Mouse (Mus musculus) spleen, adult 2 months (tissue): ENCODE measurements at regions not wholly inside any gene's neighbourhood (a gene's known extent, or its start where the extent isn't known, plus 50 kb on each side); places are given as distances from the start of the nearest gene placed in this dataset.

Experiments
- DNase-seq, 2 experiments: peaks; one replicate each; pipeline versions ENCODE4 v3.0.0 to v3.0.0-alpha.2; 2012 to 2021; ENCODE audit warnings: low spot score in 2 of 2, low read depth in 1 of 2
- H3K27ac ChIP-seq: fragments of 200-500 bp; 2 replicates; pipeline ENCODE4 v1.5.1; 2012; ENCODE audit warnings: low read length, inconsistent platforms; ENCODE audit not compliant: insufficient read depth
- H3K27me3 ChIP-seq: fragments of 200-500 bp; 2 replicates; pipeline ENCODE4 v1.6.1; 2012; ENCODE audit warnings: mild to moderate bottlenecking, moderate library complexity, low read length, inconsistent platforms; ENCODE audit not compliant: control insufficient read depth, insufficient read depth
- H3K36me3 ChIP-seq: fragments of 200-500 bp; 2 replicates; pipeline ENCODE4 v1.6.1; 2012; ENCODE audit warnings: mild to moderate bottlenecking, low read length, inconsistent platforms; ENCODE audit not compliant: control insufficient read depth, insufficient read depth
- H3K4me1 ChIP-seq: fragments of 200-500 bp; 2 replicates; pipeline ENCODE4 v1.6.1; 2011; ENCODE audit warnings: inconsistent platforms; ENCODE audit not compliant: control insufficient read depth, insufficient read depth, insufficient read length
- H3K4me3 ChIP-seq: fragments of 200-500 bp; 2 replicates; pipeline ENCODE4 v1.5.1; 2011; ENCODE audit warnings: mild to moderate bottlenecking, inconsistent platforms; ENCODE audit not compliant: insufficient read depth, insufficient read length; ENCODE audit errors: extremely low read depth
- CTCF ChIP-seq: fragments of 200-500 bp; IDR thresholded peaks from 2 replicates; pipeline ENCODE4 v1.5.1; 2011; ENCODE audit warnings: mild to moderate bottlenecking, inconsistent platforms; ENCODE audit not compliant: insufficient read depth, insufficient read length, insufficient replicate concordance; ENCODE audit errors: extremely low read depth
- POLR2A ChIP-seq: fragments of 200-500 bp; IDR thresholded peaks from 2 replicates; pipeline ENCODE4 v1.6.1; 2011; ENCODE audit warnings: low read depth, low read length, inconsistent platforms
- WGBS: fragments of 180-500 bp; shearing (Covaris S2); methylation state at CpG from one replicate; pipeline ENCODE4 v1.1.7; 2018; 5-methylcytosine and 5-hydroxymethylcytosine counted together

- no peaks in the 10 kb centered on the region for H3K4me1 ChIP-seq
- H3K27ac ChIP-seq = no peak overlapping the region
- WGBS = 80% methylated on average over 2 of the region's 2 CpGs
- no peak overlapping the region for H3K4me3 ChIP-seq
- no peak for DNase-seq
- H3K27me3 ChIP-seq = no peaks in the 10 kb centered on the region
- no peaks in the 10 kb centered on the region for H3K36me3 ChIP-seq
- no peak for TF ChIP-seq POLR2A
- no peak for TF ChIP-seq CTCF
These were observed 828.1 kb upstream of the Alcam start for GRCm38 (mm10) chr16:53282014-53282413.

- H3K36me3 ChIP-seq = no peaks in the 10 kb centered on the region
- H3K27me3 ChIP-seq = no peaks in the 10 kb centered on the region
- no peaks in the 10 kb centered on the region for H3K4me1 ChIP-seq
- 13% methylated on average over 3 of the region's 3 CpGs for WGBS
- DNase-seq = peak; percentile 1 to 38
- no peak overlapping the region for H3K27ac ChIP-seq
- no peak overlapping the region for H3K4me3 ChIP-seq
- no peak for TF ChIP-seq CTCF
- TF ChIP-seq POLR2A = no peak
These were observed 812.2 kb upstream of the Alcam start for GRCm38 (mm10) chr16:53266116-53266515.

GRCm38 (mm10) chr16:53245365-53245764 is 791.5 kb upstream of the Alcam start:
- no peak for DNase-seq

GRCm38 (mm10) chr16:53242126-53242537 is 788.3 kb upstream of the Alcam start:
- DNase-seq = no peak
- TF ChIP-seq CTCF = no peak
- no peak for TF ChIP-seq POLR2A
- H3K27me3 ChIP-seq = no peaks in the 10 kb centered on the region
- whole genome bisulfite sequencing = 91% methylated on average over 3 of the region's 3 CpGs
- no peaks in the 10 kb centered on the region for H3K4me1 ChIP-seq
- H3K27ac ChIP-seq = no peak overlapping the region
- no peak overlapping the region for H3K4me3 ChIP-seq
- no peaks in the 10 kb centered on the region for H3K36me3 ChIP-seq

More at GRCm38 (mm10) chr16:53245365-53245764, 791.5 kb upstream of the Alcam start:
- 81% methylated on average over 1 of the region's 1 CpGs for WGBS
- H3K4me3 ChIP-seq = no peak overlapping the region
- no peaks in the 10 kb centered on the region for H3K4me1 ChIP-seq
- H3K27ac ChIP-seq = no peak overlapping the region
- no peaks in the 10 kb centered on the region for H3K27me3 ChIP-seq
- no peaks in the 10 kb centered on the region for H3K36me3 ChIP-seq
- TF ChIP-seq CTCF = no peak
- TF ChIP-seq POLR2A = no peak

- Histone ChIP-seq H3K4me3 (no peak overlapping the region), H3K36me3 (no peaks in the 10 kb centered on the region), H3K27ac (no peak overlapping the region), H3K4me1 (no peaks in the 10 kb centered on the region), H3K27me3 (no peaks in the 10 kb centered on the region)
- WGBS = 83% methylated on average over 4 of the region's 4 CpGs
- no peak for TF ChIP-seq POLR2A
- DNase-seq = no peak
These were observed 765.0 kb upstream of the Alcam start for GRCm38 (mm10) chr16:53218886-53219285.

GRCm38 (mm10) chr16:53201449-53201848 is 747.6 kb upstream of the Alcam start:
- H3K27me3 ChIP-seq = no peaks in the 10 kb centered on the region
- no peak overlapping the region for H3K27ac ChIP-seq
- no peaks in the 10 kb centered on the region for H3K4me1 ChIP-seq
- no peak for TF ChIP-seq CTCF
- no peak for TF ChIP-seq POLR2A
- DNase-seq = no peak
- no peak overlapping the region for H3K4me3 ChIP-seq
- H3K36me3 ChIP-seq = no peaks in the 10 kb centered on the region
- 79% methylated on average over 1 of the region's 1 CpGs for WGBS

GRCm38 (mm10) chr16:53186444-53186843 is 732.6 kb upstream of the Alcam start:
- no peak for DNase-seq
- H3K27ac ChIP-seq = no peak overlapping the region
- no peak overlapping the region for H3K4me3 ChIP-seq
- H3K4me1 ChIP-seq = no peaks in the 10 kb centered on the region
- no peak for TF ChIP-seq POLR2A
- no peak for TF ChIP-seq CTCF
- H3K36me3 ChIP-seq = no peaks in the 10 kb centered on the region
- no peaks in the 10 kb centered on the region for H3K27me3 ChIP-seq
- WGBS = 57% methylated on average over 3 of the region's 3 CpGs
